Mouse (Mus musculus): ENCODE results near the gene Lrit2. TPM values are rescaled to one million over a fixed set of nuclear protein-coding genes. Genes with fewer than 3 reads are reported as not detected.

Lrit2 gene
- polyA plus RNA-seq (2014; fragmentation: Nextera tagmentation; extraction: Ambion mirVana) = not detected in 2 replicates

- DNase-seq (ENCODE audit: low spot score) = no peak
- H3K9ac ChIP-seq (ENCODE audit: low read length) = no peak within 1 kb of the TSS
- no peak within 1 kb of the TSS for H3K4me3 ChIP-seq (ENCODE audit: low read depth, low read length)
These were observed at the start of gene Lrit2 for GRCm38 (mm10) chr14:37067629-37068028. Gene Lrit2, plus strand, starts transcription at chr14:37067929.

GRCm38 (mm10) chr14:37027248-37027933 lies 40.3 kb upstream of the Lrit2 start:
- no peaks in the 10 kb centered on the region for H3K36me3 ChIP-seq (ENCODE audit: control insufficient read depth, insufficient read depth, low read length)
- WGBS = 81% methylated on average over 4 of the region's 4 CpGs
- no peaks in the 10 kb centered on the region for H3K27me3 ChIP-seq (ENCODE audit: control insufficient read depth, insufficient read depth, low read length)
- no peak overlapping the region for H3K4me2 ChIP-seq (ENCODE audit: low read depth, low read length, severe bottlenecking)
- ATAC-seq (replicated peaks; ENCODE audit: low FRiP score) = no peak
- no peak overlapping the region for H3K4me3 ChIP-seq (ENCODE audit: low read depth, low read length)
- no peak overlapping the region for H3K9ac ChIP-seq (ENCODE audit: low read length)
- H3K27ac ChIP-seq (ENCODE audit: low read depth, low read length) = no peak overlapping the region
- H3K9me3 ChIP-seq (ENCODE audit: control insufficient read depth, low read length) = no peaks in the 10 kb centered on the region
- no peaks in the 10 kb centered on the region for H3K4me1 ChIP-seq (replicated peaks; ENCODE audit: control insufficient read depth, insufficient read depth, low read length)
- DNase-seq (ENCODE audit: low spot score) = no peak

More at GRCm38 (mm10) chr14:37067629-37068028, at the start of gene Lrit2:
- Histone ChIP-seq H3K4me1 (replicated peaks; ENCODE audit: control insufficient read depth, insufficient read depth, low read length) (no peaks in the 10 kb centered on the region), H3K4me2 (ENCODE audit: low read depth, low read length, severe bottlenecking) (no peak within 1 kb of the TSS), H3K36me3 (ENCODE audit: control insufficient read depth, insufficient read depth, low read length) (no peaks in the 10 kb centered on the region), H3K27ac (ENCODE audit: low read depth, low read length) (no peak within 1 kb of the TSS), H3K9me3 (ENCODE audit: control insufficient read depth, low read length) (no peaks in the 10 kb centered on the region), H3K27me3 (ENCODE audit: control insufficient read depth, insufficient read depth, low read length) (no peaks in the 10 kb centered on the region)
- no peak for ATAC-seq (replicated peaks; ENCODE audit: low FRiP score)
- 77% methylated on average over 5 of the region's 5 CpGs for WGBS

DNA sequence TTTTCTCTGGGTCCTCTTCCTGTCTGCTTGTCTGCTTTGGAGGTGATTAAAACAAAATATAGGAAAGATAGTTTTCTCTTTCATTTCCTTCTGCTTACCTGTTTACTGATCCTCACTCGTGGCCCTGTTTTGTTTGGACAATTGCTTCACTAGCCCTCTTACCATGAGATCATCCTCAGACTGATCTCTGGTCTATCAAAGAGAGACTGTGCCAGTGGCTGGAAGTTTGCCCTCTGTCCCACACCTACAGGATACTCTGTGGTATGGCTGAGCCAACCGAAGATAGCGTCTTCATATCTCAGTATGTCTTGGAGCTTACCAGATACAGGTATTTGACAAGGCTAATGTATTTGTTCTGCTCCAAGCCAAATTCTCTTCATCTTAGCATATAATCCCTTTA lies 39.8 kb upstream of the Lrit2 start:
- no peak overlapping the region for H3K27ac ChIP-seq (ENCODE audit: low read depth, low read length)
- no peak overlapping the region for H3K4me2 ChIP-seq (ENCODE audit: low read depth, low read length, severe bottlenecking)
- no peaks in the 10 kb centered on the region for H3K27me3 ChIP-seq (ENCODE audit: control insufficient read depth, insufficient read depth, low read length)
- DNase-seq (ENCODE audit: low spot score) = no peak
- 92% methylated on average over 3 of the region's 3 CpGs for WGBS
- no peak overlapping the region for H3K9ac ChIP-seq (ENCODE audit: low read length)
- ATAC-seq (replicated peaks; ENCODE audit: low FRiP score) = no peak
- H3K4me3 ChIP-seq (ENCODE audit: low read depth, low read length) = no peak overlapping the region
- no peaks in the 10 kb centered on the region for H3K36me3 ChIP-seq (ENCODE audit: control insufficient read depth, insufficient read depth, low read length)
- no peaks in the 10 kb centered on the region for H3K9me3 ChIP-seq (ENCODE audit: control insufficient read depth, low read length)
- H3K4me1 ChIP-seq (replicated peaks; ENCODE audit: control insufficient read depth, insufficient read depth, low read length) = no peaks in the 10 kb centered on the region

DNA sequence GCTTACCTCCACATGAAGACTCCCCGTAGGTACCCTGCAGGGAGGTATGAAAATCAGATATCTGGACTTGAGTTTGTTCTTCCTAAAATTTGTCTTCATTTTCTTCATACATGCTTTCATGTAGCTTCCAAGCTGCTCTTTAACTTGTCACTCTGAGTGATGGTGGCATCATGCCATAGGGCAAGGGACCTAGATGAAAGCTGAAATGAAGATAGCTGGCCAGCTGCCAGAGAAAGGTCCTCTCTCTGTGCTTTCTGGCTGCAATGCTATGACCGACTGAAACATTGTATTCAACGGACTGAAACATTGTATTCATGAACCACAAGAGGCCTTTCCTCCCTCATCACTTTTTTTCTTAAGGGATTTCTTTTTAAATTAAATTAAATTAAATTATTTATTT lies 39.2 kb upstream of the Lrit2 start:
- Histone ChIP-seq H3K4me2 (ENCODE audit: low read depth, low read length, severe bottlenecking) (no peak overlapping the region), H3K4me3 (ENCODE audit: low read depth, low read length) (no peak overlapping the region), H3K9ac (ENCODE audit: low read length) (no peak overlapping the region), H3K9me3 (ENCODE audit: control insufficient read depth, low read length) (no peaks in the 10 kb centered on the region), H3K36me3 (ENCODE audit: control insufficient read depth, insufficient read depth, low read length) (no peaks in the 10 kb centered on the region), H3K27me3 (ENCODE audit: control insufficient read depth, insufficient read depth, low read length) (no peaks in the 10 kb centered on the region), H3K27ac (ENCODE audit: low read depth, low read length) (no peak overlapping the region), H3K4me1 (replicated peaks; ENCODE audit: control insufficient read depth, insufficient read depth, low read length) (no peaks in the 10 kb centered on the region)
- ATAC-seq (replicated peaks; ENCODE audit: low FRiP score) (no peak), DNase-seq (ENCODE audit: low spot score) (no peak)
- 92% methylated on average over 3 of the region's 3 CpGs for WGBS

DNA sequence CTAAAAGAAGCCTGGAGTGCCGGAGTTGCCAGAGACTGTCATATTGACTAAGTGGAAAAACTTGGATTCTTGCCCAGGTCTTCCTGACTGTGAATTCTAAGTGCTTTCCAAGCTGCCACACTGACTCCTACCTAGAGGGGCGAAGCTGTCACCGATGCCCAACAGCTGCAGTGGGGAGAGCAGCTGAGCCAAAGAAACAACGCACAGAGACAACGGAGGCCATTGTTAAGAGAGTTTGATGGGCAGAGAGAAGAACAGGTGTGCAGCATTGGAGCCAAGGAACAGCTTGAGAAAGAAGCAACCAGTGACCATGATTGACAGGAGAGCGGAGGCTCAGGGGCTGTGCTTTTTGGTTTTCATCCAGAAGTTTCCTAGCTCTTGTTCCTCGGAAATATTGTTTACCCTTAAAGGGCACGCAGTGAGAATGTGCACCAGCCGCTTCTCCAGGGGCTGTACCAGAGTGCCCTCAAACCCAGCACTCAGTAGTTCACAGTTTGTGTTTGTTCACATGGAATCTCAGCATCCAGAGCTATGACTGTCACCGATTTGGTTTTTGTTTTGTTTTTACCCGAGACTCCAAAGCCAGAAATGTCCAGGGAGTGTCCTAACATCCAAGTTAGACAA lies 35.1 kb upstream of the Lrit2 start:
- ATAC-seq (replicated peaks; ENCODE audit: low FRiP score) (no peak), DNase-seq (ENCODE audit: low spot score) (no peak)
- no peak overlapping the region for H3K27ac ChIP-seq (ENCODE audit: low read depth, low read length)
- H3K36me3 ChIP-seq (ENCODE audit: control insufficient read depth, insufficient read depth, low read length) = no peaks in the 10 kb centered on the region
- H3K27me3 ChIP-seq (ENCODE audit: control insufficient read depth, insufficient read depth, low read length) = no peaks in the 10 kb centered on the region
- H3K4me1 ChIP-seq (replicated peaks; ENCODE audit: control insufficient read depth, insufficient read depth, low read length) = no peaks in the 10 kb centered on the region
- H3K9ac ChIP-seq (ENCODE audit: low read length) = no peak overlapping the region
- no peak overlapping the region for H3K4me3 ChIP-seq (ENCODE audit: low read depth, low read length)
- 89% methylated on average over 11 of the region's 11 CpGs for WGBS
- no peaks in the 10 kb centered on the region for H3K9me3 ChIP-seq (ENCODE audit: control insufficient read depth, low read length)
- no peak overlapping the region for H3K4me2 ChIP-seq (ENCODE audit: low read depth, low read length, severe bottlenecking)

DNA sequence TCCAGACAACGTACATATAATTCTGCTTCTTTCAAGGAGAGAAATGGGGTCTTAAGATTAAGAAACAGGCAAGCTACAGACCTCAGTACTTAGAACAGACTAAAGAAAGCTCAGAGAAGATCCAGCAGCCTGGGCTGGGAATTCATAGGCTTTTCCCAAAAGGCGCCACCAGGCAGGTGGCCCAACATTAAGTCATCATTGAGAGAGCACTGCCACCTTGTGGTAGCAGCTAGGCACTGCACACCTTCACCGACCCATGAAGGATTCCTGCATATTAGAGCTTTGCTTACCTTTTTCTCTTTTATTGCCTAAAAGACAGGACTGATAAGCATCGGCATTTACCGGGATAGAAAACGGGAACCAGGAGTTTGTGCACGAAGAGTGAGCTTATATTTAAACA lies 34.5 kb upstream of the Lrit2 start:
- Histone ChIP-seq H3K27me3 (ENCODE audit: control insufficient read depth, insufficient read depth, low read length) (no peaks in the 10 kb centered on the region), H3K36me3 (ENCODE audit: control insufficient read depth, insufficient read depth, low read length) (no peaks in the 10 kb centered on the region), H3K9ac (ENCODE audit: low read length) (no peak overlapping the region), H3K4me2 (ENCODE audit: low read depth, low read length, severe bottlenecking) (no peak overlapping the region), H3K4me1 (replicated peaks; ENCODE audit: control insufficient read depth, insufficient read depth, low read length) (no peaks in the 10 kb centered on the region), H3K4me3 (ENCODE audit: low read depth, low read length) (no peak overlapping the region), H3K27ac (ENCODE audit: low read depth, low read length) (no peak overlapping the region), H3K9me3 (ENCODE audit: control insufficient read depth, low read length) (no peaks in the 10 kb centered on the region)
- peak; percentile 71; the same call in 1 of the 2 replicates for ATAC-seq (replicated peaks; ENCODE audit: low FRiP score)
- 19% methylated on average over 7 of the region's 7 CpGs for WGBS
- DNase-seq (ENCODE audit: low spot score) = peak; percentile 84

DNA sequence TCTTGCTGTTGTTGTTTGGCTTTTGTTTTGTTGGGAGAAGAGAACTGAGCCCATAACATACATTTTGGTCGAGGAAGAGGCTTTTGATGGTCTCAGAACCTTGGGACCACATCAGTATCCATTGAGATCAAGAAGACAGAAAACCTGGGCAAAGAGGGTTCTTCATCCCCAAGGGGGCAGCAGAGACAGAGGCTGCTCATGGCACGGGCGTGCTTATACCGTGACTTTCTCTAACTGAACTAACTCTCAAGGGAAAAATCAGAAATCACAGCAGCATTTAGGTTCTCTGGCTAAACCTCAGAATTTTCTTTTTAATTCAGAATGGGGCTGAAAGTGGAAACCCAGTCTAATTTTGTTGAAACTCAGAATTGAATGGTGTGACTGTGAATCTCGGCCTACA lies 33.3 kb upstream of the Lrit2 start:
- H3K9me3 ChIP-seq (ENCODE audit: control insufficient read depth, low read length) = no peaks in the 10 kb centered on the region
- no peak overlapping the region for H3K4me3 ChIP-seq (ENCODE audit: low read depth, low read length)
- H3K27me3 ChIP-seq (ENCODE audit: control insufficient read depth, insufficient read depth, low read length) = no peaks in the 10 kb centered on the region
- no peak overlapping the region for H3K27ac ChIP-seq (ENCODE audit: low read depth, low read length)
- DNase-seq (ENCODE audit: low spot score) = no peak
- H3K9ac ChIP-seq (ENCODE audit: low read length) = no peak overlapping the region
- H3K36me3 ChIP-seq (ENCODE audit: control insufficient read depth, insufficient read depth, low read length) = no peaks in the 10 kb centered on the region
- H3K4me2 ChIP-seq (ENCODE audit: low read depth, low read length, severe bottlenecking) = no peak overlapping the region
- no peak for ATAC-seq (replicated peaks; ENCODE audit: low FRiP score)
- 62% methylated on average over 5 of the region's 5 CpGs for whole genome bisulfite sequencing
- no peaks in the 10 kb centered on the region for H3K4me1 ChIP-seq (replicated peaks; ENCODE audit: control insufficient read depth, insufficient read depth, low read length)

DNA sequence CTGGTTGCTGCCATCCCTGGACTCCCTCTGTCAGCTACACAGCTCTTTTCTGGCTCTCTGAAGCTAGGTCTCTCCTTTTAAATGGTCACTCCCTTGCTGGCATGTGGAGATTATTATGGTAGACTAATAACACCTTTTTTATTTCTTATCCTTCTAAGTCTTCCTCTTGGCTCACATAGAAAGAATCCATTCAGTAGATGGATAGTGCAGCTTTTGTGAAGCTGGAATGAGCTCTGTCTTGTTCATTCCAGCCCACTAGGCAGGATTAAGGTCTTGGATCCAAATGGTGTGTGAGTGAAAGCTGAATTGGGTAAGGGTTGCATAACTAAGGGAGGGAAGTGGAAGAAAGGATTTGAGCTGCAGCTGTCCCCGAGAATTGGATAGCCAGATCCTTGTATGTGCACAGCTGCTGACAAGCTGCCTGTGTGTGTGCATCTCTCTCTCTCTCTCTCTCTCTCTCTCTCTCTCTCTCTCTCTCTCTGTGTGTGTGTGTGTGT lies 18.8 kb upstream of the Lrit2 start, which contains the start of gene Rgr:
Gene Rgr, minus strand, starts transcription at position 51 of the 497 bp plus-strand sequence.
- no peak for ATAC-seq (replicated peaks; ENCODE audit: low FRiP score)
- H3K4me1 ChIP-seq (replicated peaks; ENCODE audit: control insufficient read depth, insufficient read depth, low read length) = no peaks in the 10 kb centered on the region

More for the DNA sequence above, 18.8 kb upstream of the Lrit2 start, which contains the start of gene Rgr:
- no peak for DNase-seq (ENCODE audit: low spot score)
- H3K27ac ChIP-seq (ENCODE audit: low read depth, low read length) = no peak within 1 kb of the TSS
- no peak within 1 kb of the TSS for H3K9ac ChIP-seq (ENCODE audit: low read length)
- H3K4me2 ChIP-seq (ENCODE audit: low read depth, low read length, severe bottlenecking) = no peak within 1 kb of the TSS
- no peaks in the 10 kb centered on the region for H3K36me3 ChIP-seq (ENCODE audit: control insufficient read depth, insufficient read depth, low read length)
- H3K4me3 ChIP-seq (ENCODE audit: low read depth, low read length) = no peak within 1 kb of the TSS
- no peaks in the 10 kb centered on the region for H3K9me3 ChIP-seq (ENCODE audit: control insufficient read depth, low read length)
- no peaks in the 10 kb centered on the region for H3K27me3 ChIP-seq (ENCODE audit: control insufficient read depth, insufficient read depth, low read length)
- WGBS = 29% methylated on average over 1 of the region's 1 CpGs
